Mouse (Mus musculus) hindbrain, embryonic 13.5 days (tissue): ENCODE data around the gene Robo1. TPM values are rescaled to one million over a fixed set of nuclear protein-coding genes. Genes with fewer than 3 reads are reported as not detected.
A peak's percentile ranks its signal among the peaks of the same experiment; 100 is the strongest.

ENCODE experiments used
- ATAC-seq: fragments of 200-750 bp; cut with Nextera tagmentation; 2 replicates; pipeline ENCODE4 v1.8.0; 2017; ENCODE audit warnings: moderate TSS enrichment; ENCODE audit not compliant: low FRiP score
- H3K27ac ChIP-seq: fragments of 300-500 bp; sonication (generic); 2 replicates; pipeline ENCODE4 v1.5.1; 2015; ENCODE audit warnings: inconsistent platforms, mild to moderate bottlenecking, moderate library complexity
- H3K27me3 ChIP-seq: fragments of 300-500 bp; sonication (generic); 2 replicates; pipeline ENCODE4 v1.6.1; 2015; ENCODE audit warnings: mild to moderate bottlenecking, inconsistent platforms
- H3K36me3 ChIP-seq: fragments of 300-500 bp; sonication (generic); 2 replicates; pipeline ENCODE4 v1.6.1; 2015; ENCODE audit warnings: mild to moderate bottlenecking, inconsistent platforms
- H3K4me1 ChIP-seq: fragments of 300-500 bp; sonication (generic); replicated peaks from 2 replicates; pipeline ENCODE4 v1.6.1; 2015; ENCODE audit warnings: inconsistent platforms
- H3K4me2 ChIP-seq: fragments of 300-500 bp; sonication (generic); 2 replicates; pipeline ENCODE4 v1.6.1; 2015; ENCODE audit warnings: inconsistent platforms, mild to moderate bottlenecking, moderate library complexity
- H3K4me3 ChIP-seq: fragments of 300-500 bp; sonication (generic); 2 replicates; pipeline ENCODE4 v1.5.1; 2015; ENCODE audit warnings: mild to moderate bottlenecking, inconsistent platforms
- H3K9ac ChIP-seq: fragments of 300-500 bp; sonication (generic); 2 replicates; pipeline ENCODE4 v1.6.1; 2015; ENCODE audit warnings: mild to moderate bottlenecking, inconsistent platforms
- H3K9me3 ChIP-seq: fragments of 300-500 bp; sonication (generic); 2 replicates; pipeline ENCODE4 v1.6.1; 2016; ENCODE audit warnings: inconsistent platforms
- WGBS: fragments of 180-500 bp; shearing (Covaris S2); methylation state at CpG from one replicate; pipeline ENCODE4 v1.1.7; 2015; 5-methylcytosine and 5-hydroxymethylcytosine counted together
- polyA plus RNA-seq: library from polyadenylated mRNA; unstranded; fragments of >200 nt; fragmentation: Nextera tagmentation; extraction: Ambion mirVana; gene quantifications from 2 replicates; pipeline ENCODE4 v1.2.1, GENCODE M21; 2015

Robo1 gene
- polyA plus RNA-seq, 1 experiment from 2014 or later = 54.4 TPM

DNA sequence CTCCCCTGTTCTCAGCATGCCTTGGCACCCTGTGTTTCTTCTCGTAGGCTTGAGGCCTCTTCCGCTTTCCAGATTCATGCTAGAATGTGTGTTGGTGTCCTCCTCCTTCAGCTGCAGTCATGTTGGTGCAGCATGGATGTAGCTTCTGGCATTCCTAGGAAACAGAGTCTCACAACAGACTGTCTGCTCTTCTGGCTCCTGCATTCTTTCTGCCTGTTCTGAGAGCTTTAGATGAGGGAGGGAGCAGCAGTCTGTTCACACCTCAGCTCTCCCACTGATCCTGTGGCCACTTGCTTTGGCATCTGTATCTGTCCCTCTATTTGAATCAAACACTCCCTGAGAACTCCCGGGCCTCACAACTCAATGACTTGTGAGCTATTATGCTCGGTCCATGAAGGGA is 707.9 kb downstream of the Robo1 start:
- ATAC-seq = no peak

DNA sequence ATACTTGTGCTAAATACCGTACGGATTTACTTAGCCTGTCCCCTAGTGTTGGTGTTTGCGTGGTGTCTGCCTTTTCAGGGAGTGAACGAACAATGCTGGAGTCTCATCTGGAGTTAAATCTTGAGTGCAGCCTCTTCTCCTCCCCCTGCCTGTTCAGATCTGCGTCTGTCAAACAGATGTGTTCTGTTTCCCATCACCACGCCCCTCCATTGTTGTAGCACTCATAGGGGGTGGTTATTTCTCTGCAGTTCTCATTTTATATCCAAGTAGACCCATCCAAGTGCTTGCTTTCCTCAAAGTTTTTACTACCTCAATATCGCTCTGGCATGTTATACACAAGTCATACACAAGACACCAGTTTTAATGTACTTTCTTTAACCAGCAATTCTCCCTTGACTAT is 708.7 kb downstream of the Robo1 start:
- H3K36me3 ChIP-seq = peaks cover 10% of the 10 kb centered on the region
- no peak overlapping the region for H3K4me3 ChIP-seq
- ATAC-seq = no peak
- no peaks in the 10 kb centered on the region for H3K9me3 ChIP-seq
- H3K27me3 ChIP-seq = no peaks in the 10 kb centered on the region
- no peak overlapping the region for H3K9ac ChIP-seq
- H3K4me2 ChIP-seq = no peak overlapping the region
- no peak overlapping the region for H3K27ac ChIP-seq
- H3K4me1 ChIP-seq = no peaks in the 10 kb centered on the region; the same call in 1 of the 2 replicates
- 65% methylated on average over 7 of the region's 7 CpGs for WGBS

More for the DNA sequence above, 707.9 kb downstream of the Robo1 start:
- no peak overlapping the region for H3K4me3 ChIP-seq
- H3K4me1 ChIP-seq = no peaks in the 10 kb centered on the region; the same call in 1 of the 2 replicates
- H3K9ac ChIP-seq = no peak overlapping the region
- H3K4me2 ChIP-seq = no peak overlapping the region
- H3K36me3 ChIP-seq = peaks cover 15% of the 10 kb centered on the region
- WGBS = 85% methylated on average over 4 of the region's 4 CpGs
- H3K27me3 ChIP-seq = no peaks in the 10 kb centered on the region
- H3K9me3 ChIP-seq = no peaks in the 10 kb centered on the region
- no peak overlapping the region for H3K27ac ChIP-seq

DNA sequence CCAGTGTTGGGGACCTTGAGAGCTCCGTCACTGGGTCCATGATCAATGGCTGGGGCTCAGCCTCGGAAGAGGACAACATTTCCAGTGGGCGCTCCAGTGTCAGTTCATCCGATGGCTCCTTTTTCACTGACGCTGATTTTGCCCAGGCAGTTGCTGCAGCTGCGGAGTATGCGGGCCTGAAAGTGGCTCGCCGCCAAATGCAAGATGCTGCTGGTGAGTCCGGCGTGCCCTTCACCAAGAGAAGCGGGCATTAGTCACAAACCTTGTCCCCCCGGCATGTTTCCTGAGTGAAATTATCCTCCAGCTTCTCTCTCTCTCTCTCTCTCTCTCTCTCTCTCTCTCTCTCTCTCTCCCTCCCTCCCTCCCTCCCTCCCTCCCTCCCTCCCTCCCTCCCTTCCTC is 716.2 kb downstream of the Robo1 start:
- H3K27me3 ChIP-seq = no peaks in the 10 kb centered on the region
- 93% methylated on average over 13 of the region's 13 CpGs for WGBS
- H3K27ac ChIP-seq = no peak overlapping the region
- no peak for ATAC-seq
- H3K9ac ChIP-seq = no peak overlapping the region
- no peak overlapping the region for H3K4me2 ChIP-seq
- H3K36me3 ChIP-seq = peaks cover 14% of the 10 kb centered on the region
- no peaks in the 10 kb centered on the region for H3K9me3 ChIP-seq
- peaks cover 19% of the 10 kb centered on the region for H3K4me1 ChIP-seq
- H3K4me3 ChIP-seq = no peak overlapping the region

DNA sequence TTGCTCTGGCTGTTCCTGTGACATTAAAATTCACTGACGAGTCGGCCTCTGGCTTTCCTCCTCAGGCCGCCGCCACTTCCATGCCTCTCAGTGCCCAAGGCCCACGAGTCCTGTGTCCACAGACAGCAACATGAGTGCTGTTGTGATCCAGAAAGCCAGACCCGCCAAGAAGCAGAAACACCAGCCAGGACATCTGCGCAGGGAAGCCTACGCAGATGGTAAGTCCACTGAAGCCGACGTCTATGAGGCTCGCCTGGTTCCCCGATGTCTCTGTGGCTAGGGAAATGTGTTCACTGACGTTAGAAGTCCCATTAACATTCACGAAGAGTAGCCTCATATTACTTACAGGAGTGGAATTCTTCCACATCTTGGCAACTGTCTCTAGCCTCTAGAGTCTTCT is 719.6 kb downstream of the Robo1 start:
- peaks cover 19% of the 10 kb centered on the region for H3K4me1 ChIP-seq
- H3K9me3 ChIP-seq = no peaks in the 10 kb centered on the region
- no peak overlapping the region for H3K4me2 ChIP-seq
- H3K36me3 ChIP-seq = peaks cover 8% of the 10 kb centered on the region
- 78% methylated on average over 14 of the region's 14 CpGs for WGBS
- no peak overlapping the region for H3K9ac ChIP-seq
- no peaks in the 10 kb centered on the region for H3K27me3 ChIP-seq
- no peak for ATAC-seq
- H3K27ac ChIP-seq = peak overlapping the region; percentile 69
- H3K4me3 ChIP-seq = no peak overlapping the region

DNA sequence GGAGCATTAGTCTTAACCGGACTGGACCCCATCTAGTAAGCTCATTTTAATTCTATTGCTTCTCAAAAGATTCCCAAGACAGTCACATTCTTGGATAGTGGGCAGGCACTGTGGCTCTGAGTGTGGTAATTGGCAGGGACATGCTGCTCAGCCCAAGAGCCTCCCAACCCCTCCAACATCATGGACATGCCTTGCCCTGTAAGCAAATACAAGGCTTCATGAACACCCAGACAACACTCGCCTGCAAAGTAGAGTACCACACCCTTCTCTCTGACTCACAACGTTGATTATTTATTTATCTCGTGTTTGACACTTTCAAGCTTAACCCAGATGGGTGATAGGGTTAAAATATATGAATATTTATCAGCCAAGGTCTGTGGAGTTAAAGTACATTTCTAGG is 722.9 kb downstream of the Robo1 start:
- Histone ChIP-seq H3K27ac (no peak overlapping the region), H3K9me3 (no peaks in the 10 kb centered on the region), H3K36me3 (no peaks in the 10 kb centered on the region), H3K9ac (no peak overlapping the region), H3K4me2 (no peak overlapping the region), H3K4me1 (peaks cover 19% of the 10 kb centered on the region), H3K27me3 (no peaks in the 10 kb centered on the region), H3K4me3 (no peak overlapping the region)
- ATAC-seq = no peak
- 75% methylated on average over 4 of the region's 4 CpGs for WGBS

DNA sequence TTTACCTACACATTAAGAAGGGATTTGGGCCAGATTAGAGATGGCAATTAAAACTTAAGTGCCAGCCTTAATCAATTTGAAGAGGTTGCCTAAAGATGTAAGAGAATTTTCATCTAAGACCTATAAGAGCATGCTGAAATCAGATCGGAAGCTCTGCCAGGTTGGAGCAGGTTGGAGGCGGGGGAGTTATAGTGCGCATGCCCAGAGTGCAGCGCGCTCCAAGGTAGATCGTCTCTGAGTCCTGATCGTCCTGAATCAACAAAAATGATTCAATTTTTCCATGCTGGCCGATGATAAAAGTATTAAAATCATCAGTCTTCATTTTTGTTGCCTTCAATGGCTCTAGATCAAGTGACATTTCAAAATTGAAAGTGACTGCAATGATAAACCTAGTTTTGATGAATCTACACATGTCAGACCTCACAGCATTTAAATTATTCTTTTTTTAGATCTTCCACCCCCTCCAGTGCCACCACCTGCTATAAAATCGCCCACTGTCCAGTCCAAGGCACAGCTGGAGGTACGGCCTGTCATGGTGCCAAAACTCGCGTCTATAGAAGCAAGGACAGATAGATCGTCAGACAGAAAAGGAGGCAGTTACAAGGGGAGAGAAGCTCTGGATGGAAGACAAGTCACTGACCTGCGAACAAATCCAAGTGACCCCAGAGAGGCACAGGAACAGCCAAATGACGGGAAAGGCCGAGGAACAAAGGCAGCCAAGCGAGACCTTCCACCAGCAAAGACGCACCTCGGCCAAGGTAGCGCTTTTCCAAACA is 727.3 kb downstream of the Robo1 start:
- Histone ChIP-seq H3K4me1 (no peaks in the 10 kb centered on the region; the same call in 1 of the 2 replicates), H3K4me2 (no peak overlapping the region), H3K36me3 (peaks cover 17% of the 10 kb centered on the region), H3K9ac (no peak overlapping the region), H3K27me3 (no peaks in the 10 kb centered on the region), H3K9me3 (0 out of 2 replicates have a peak, but pooled peaks cover under 1% of the 10 kb centered on the region), H3K4me3 (no peak overlapping the region), H3K27ac (no peak overlapping the region)
- no peak for ATAC-seq
- 62% methylated on average over 20 of the region's 20 CpGs for WGBS

DNA sequence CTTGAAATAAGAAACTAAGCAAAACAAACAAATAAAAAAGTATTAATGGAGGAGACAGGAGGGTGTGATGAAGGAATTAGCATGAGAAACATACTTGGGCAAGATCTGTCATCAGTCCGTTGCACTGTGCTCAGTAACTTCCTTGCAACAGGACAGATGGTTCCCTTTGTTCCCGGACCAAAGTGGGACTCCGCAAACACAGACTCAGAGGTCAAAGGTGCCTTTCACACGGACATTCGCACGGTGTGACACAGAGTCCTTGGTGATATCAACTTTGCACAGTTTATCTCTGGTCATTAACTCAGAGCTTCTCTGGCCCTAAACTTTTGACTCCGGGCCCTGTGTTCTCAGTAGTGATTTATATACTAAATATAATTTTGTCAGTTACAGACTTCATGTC is 730.4 kb downstream of the Robo1 start:
- 21% methylated on average over 7 of the region's 7 CpGs for WGBS
- H3K9ac ChIP-seq = no peak overlapping the region
- no peak for ATAC-seq
- no peak overlapping the region for H3K4me2 ChIP-seq
- no peak overlapping the region for H3K4me3 ChIP-seq
- peaks cover 6% of the 10 kb centered on the region; the same call in 1 of the 2 replicates for H3K9me3 ChIP-seq
- H3K27me3 ChIP-seq = no peaks in the 10 kb centered on the region
- H3K27ac ChIP-seq = no peak overlapping the region
- H3K36me3 ChIP-seq = peaks cover 43% of the 10 kb centered on the region
- H3K4me1 ChIP-seq = no peaks in the 10 kb centered on the region

DNA sequence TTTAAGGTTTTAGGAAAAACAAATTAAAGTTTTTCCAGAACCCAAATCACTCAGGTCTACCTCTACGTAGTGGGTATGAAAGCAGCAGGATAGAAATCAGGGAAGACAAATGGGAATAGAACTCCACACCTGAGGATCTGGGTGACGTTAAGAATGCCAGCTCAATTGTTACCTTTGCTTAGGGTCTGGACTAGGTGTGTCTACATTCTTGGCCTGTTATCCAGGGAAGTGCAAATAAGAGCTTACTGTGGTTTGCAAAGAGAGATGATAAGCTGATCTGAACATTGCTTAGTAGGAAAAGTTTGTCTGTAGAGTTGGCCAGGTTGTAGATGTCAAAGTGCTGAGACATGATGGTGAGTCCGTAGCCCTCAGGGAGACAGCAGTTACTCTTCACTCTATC is 754.4 kb downstream of the Robo1 start:
- no peak for ATAC-seq
- Histone ChIP-seq H3K36me3 (no peaks in the 10 kb centered on the region), H3K4me1 (no peaks in the 10 kb centered on the region), H3K4me3 (no peak overlapping the region), H3K9ac (no peak overlapping the region), H3K27me3 (no peaks in the 10 kb centered on the region), H3K4me2 (no peak overlapping the region), H3K9me3 (no peaks in the 10 kb centered on the region), H3K27ac (no peak overlapping the region)
- WGBS = 95% methylated on average over 3 of the region's 3 CpGs

DNA sequence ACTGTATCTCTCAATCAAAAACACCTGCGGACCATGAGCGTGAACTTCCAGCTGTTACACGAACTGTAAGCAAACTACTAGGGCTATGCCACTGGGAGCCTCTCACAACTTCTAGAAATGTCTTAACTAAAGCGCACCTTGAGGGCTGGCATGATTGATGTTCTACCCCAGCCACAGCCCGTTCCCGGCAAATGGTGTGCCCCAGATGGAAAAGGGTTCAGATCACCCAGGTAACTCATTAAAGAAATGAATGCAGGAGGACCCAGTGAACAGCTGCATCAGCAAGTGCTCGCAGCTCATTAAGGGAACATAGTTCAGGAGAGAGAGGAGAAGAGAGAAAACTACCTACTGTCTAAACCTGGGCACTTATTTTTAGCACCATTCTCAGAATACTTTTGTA is 759.7 kb downstream of the Robo1 start:
- H3K36me3 ChIP-seq = no peaks in the 10 kb centered on the region
- H3K4me2 ChIP-seq = no peak overlapping the region
- H3K27ac ChIP-seq = no peak overlapping the region
- WGBS = 87% methylated on average over 7 of the region's 7 CpGs
- no peaks in the 10 kb centered on the region for H3K9me3 ChIP-seq
- H3K4me1 ChIP-seq = no peaks in the 10 kb centered on the region
- no peak overlapping the region for H3K9ac ChIP-seq
- ATAC-seq = no peak
- H3K4me3 ChIP-seq = no peak overlapping the region
- no peaks in the 10 kb centered on the region for H3K27me3 ChIP-seq

DNA sequence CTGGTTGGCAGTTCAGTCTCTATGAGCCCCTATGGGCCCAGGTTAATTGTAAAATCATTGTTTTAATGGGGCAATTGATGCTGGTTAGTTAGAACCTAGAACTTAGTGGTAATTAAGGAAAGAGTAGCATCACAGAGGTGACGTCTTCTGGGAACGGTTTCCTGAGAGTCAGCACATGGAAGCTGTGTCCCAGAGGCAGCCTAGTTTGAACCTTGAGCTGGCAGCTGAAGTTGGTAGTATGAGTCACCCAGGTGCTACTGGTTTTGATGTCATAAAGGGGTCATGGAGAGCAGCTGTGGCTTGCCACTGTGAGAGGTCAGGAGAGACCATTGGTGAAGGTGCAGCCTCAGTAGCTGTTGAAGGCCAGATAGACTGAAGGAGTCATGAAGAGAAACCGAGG is 763.9 kb downstream of the Robo1 start:
- Histone ChIP-seq H3K9me3 (no peaks in the 10 kb centered on the region), H3K4me2 (no peak overlapping the region), H3K4me1 (no peaks in the 10 kb centered on the region), H3K4me3 (no peak overlapping the region), H3K36me3 (no peaks in the 10 kb centered on the region), H3K9ac (no peak overlapping the region), H3K27me3 (no peaks in the 10 kb centered on the region), H3K27ac (no peak overlapping the region)
- ATAC-seq = no peak
- WGBS = 94% methylated on average over 3 of the region's 3 CpGs

DNA sequence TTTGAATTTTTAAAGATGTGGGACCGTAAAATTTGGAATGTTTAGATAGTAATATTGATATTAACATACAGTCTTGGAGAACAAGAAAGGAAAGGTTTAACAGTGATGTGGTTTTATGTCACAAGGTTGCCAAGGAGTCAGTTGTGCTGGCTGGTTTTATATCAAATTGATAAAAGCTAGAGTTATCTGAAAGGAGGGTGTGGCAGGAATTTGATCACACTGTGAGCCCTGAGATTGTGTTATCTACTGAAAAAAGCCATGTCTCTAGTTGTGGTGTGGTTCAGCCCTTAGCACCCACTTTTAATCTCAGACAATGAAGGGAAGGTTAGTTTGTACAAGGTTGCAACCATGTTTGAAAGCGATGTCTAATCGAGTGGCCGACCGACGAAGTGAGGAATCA is 764.8 kb downstream of the Robo1 start:
- H3K36me3 ChIP-seq = no peaks in the 10 kb centered on the region
- no peaks in the 10 kb centered on the region for H3K4me1 ChIP-seq
- no peak overlapping the region for H3K27ac ChIP-seq
- no peak for ATAC-seq
- WGBS = 98% methylated on average over 6 of the region's 6 CpGs
- H3K4me2 ChIP-seq = no peak overlapping the region
- H3K9me3 ChIP-seq = no peaks in the 10 kb centered on the region
- no peak overlapping the region for H3K9ac ChIP-seq
- H3K4me3 ChIP-seq = no peak overlapping the region
- no peaks in the 10 kb centered on the region for H3K27me3 ChIP-seq

DNA sequence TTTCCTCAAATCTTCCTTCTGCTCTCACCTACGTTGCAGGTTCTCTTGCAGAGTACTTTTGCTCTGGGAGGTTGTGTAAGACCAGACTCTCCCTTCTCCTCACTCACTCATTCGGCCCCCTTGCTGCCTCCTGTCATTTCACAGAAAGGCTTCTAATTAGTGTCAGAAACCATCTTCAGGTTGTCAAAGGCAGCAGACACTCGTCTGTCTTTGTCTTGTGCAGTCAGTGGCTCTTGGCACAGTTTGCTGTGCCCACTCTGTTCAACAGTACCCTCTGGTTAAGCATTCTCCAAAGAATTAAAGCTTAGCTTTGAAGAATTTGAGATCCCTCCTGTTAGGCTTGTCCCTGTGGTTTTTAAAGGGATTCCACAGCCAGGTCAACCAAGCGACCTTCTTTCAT is 774.3 kb downstream of the Robo1 start:
- ATAC-seq = no peak
- no peaks in the 10 kb centered on the region for H3K36me3 ChIP-seq
- no peaks in the 10 kb centered on the region for H3K4me1 ChIP-seq
- no peak overlapping the region for H3K4me3 ChIP-seq
- H3K4me2 ChIP-seq = no peak overlapping the region
- WGBS = 77% methylated on average over 4 of the region's 4 CpGs
- H3K27me3 ChIP-seq = no peaks in the 10 kb centered on the region
- no peak overlapping the region for H3K9ac ChIP-seq
- H3K9me3 ChIP-seq = no peaks in the 10 kb centered on the region
- H3K27ac ChIP-seq = no peak overlapping the region

DNA sequence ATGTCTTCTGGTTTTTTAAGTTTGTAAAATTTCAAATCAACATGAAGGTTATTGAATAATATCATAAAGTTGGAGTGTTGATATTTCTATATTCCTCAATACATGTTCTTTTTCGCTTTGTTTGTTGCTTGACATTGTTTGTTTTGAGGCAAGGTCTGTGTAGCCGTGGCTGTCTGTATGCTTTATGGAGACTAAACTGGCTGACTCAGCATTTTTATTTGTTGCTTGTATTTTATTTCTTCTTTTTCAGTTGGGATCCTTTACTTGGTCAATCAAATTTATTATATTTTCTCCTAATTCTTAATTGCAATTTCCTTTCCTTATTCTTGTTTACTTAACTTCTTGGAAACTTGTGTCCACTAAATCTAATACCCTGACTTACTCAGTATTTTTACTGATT is 775.0 kb downstream of the Robo1 start:
- Histone ChIP-seq H3K27me3 (no peaks in the 10 kb centered on the region), H3K9me3 (no peaks in the 10 kb centered on the region), H3K4me2 (no peak overlapping the region), H3K27ac (no peak overlapping the region), H3K9ac (no peak overlapping the region), H3K4me3 (no peak overlapping the region), H3K36me3 (no peaks in the 10 kb centered on the region), H3K4me1 (no peaks in the 10 kb centered on the region)
- no peak for ATAC-seq
- 86% methylated on average over 2 of the region's 2 CpGs for WGBS
